Mouse (Mus musculus): ENCODE results near the gene Zfp710. TPM values are rescaled to one million over a fixed set of nuclear protein-coding genes. Genes with fewer than 3 reads are reported as not detected.
A peak's percentile ranks its signal among the peaks of the same experiment; 100 is the strongest.
"Not testable (repeated sequence)": the region's sequence is repeated elsewhere in the genome, so short reads cannot be mapped to it uniquely, and the experiment has no call there.

Gene Zfp710
- 5.4 and 5.6 TPM in 2 replicates for total RNA-seq (2014; rRNA removed)
- 9.7 and 12.7 TPM in 2 replicates for polyA plus RNA-seq (2012; rRNA removed)

GRCm38 (mm10) chr7:80024521-80025390 is at the start of gene Zfp710:
TSS of gene Zfp710 (plus strand) at chr7:80024814.
- peak; percentile 82 for TF ChIP-seq POLR2A (IDR thresholded peaks at IDR 0.05; ENCODE audit: extremely low read depth, insufficient read depth, low read length)
- TF ChIP-seq CTCF (IDR thresholded peaks at IDR 0.05; ENCODE audit: low read depth, low read length): peak; percentile 20; the same call in 1 of the 2 replicates
- Histone ChIP-seq H3K9ac (ENCODE audit: low read depth, low read length) (peak within 1 kb of the TSS; percentile 98), H3K79me2 (ENCODE audit: control insufficient read depth, insufficient read depth, low read length) (peaks cover 11% of the 10 kb centered on the region; the same call in 1 of the 2 replicates), H3K4me3 (ENCODE audit: insufficient read depth, low read depth, low read length) (peak within 1 kb of the TSS; percentile 62), H3K36me3 (ENCODE audit: control insufficient read depth, insufficient read depth, low read length) (no peaks in the 10 kb centered on the region), H3K4me1 (ENCODE audit: control insufficient read depth, insufficient read depth, low read length) (peaks cover 13% of the 10 kb centered on the region), H3K27ac (replicated peaks; ENCODE audit: insufficient read depth, low read depth, low read length) (peak within 1 kb of the TSS; percentile 93), H3K27me3 (ENCODE audit: control insufficient read depth, insufficient read depth, low read length) (no peaks in the 10 kb centered on the region)
- DNase-seq (ENCODE audit: extremely low read depth, low read depth, low spot score): peak; percentile 77
- WGBS: 3% methylated on average over 42 of the region's 42 CpGs

- Histone ChIP-seq H3K36me3 (ENCODE audit: control insufficient read depth, insufficient read depth, low read length) (no peaks in the 10 kb centered on the region), H3K79me2 (ENCODE audit: control insufficient read depth, insufficient read depth, low read length) (no peaks in the 10 kb centered on the region), H3K4me1 (ENCODE audit: control insufficient read depth, insufficient read depth, low read length) (no peaks in the 10 kb centered on the region), H3K27ac (replicated peaks; ENCODE audit: insufficient read depth, low read depth, low read length) (no peak overlapping the region), H3K9ac (ENCODE audit: low read depth, low read length) (no peak overlapping the region), H3K4me3 (ENCODE audit: insufficient read depth, low read depth, low read length) (no peak overlapping the region), H3K27me3 (ENCODE audit: control insufficient read depth, insufficient read depth, low read length) (no peaks in the 10 kb centered on the region)
- no peak for DNase-seq (ENCODE audit: extremely low read depth, low read depth, low spot score)
- WGBS: 83% methylated on average over 2 of the region's 2 CpGs
- TF ChIP-seq CTCF (IDR thresholded peaks at IDR 0.05; ENCODE audit: low read depth, low read length) (no peak), POLR2A (IDR thresholded peaks at IDR 0.05; ENCODE audit: extremely low read depth, insufficient read depth, low read length) (no peak)
These were observed 49.3 kb upstream of the Zfp710 start for GRCm38 (mm10) chr7:79975316-79975715.

- Histone ChIP-seq H3K4me1 (ENCODE audit: control insufficient read depth, insufficient read depth, low read length) (peaks cover 11% of the 10 kb centered on the region), H3K9ac (ENCODE audit: low read depth, low read length) (no peak overlapping the region), H3K27me3 (ENCODE audit: control insufficient read depth, insufficient read depth, low read length) (no peaks in the 10 kb centered on the region), H3K4me3 (ENCODE audit: insufficient read depth, low read depth, low read length) (no peak overlapping the region), H3K36me3 (ENCODE audit: control insufficient read depth, insufficient read depth, low read length) (no peaks in the 10 kb centered on the region), H3K27ac (replicated peaks; ENCODE audit: insufficient read depth, low read depth, low read length) (no peak overlapping the region), H3K79me2 (ENCODE audit: control insufficient read depth, insufficient read depth, low read length) (no peaks in the 10 kb centered on the region)
- WGBS: 94% methylated on average over 7 of the region's 7 CpGs
- TF ChIP-seq POLR2A (IDR thresholded peaks at IDR 0.05; ENCODE audit: extremely low read depth, insufficient read depth, low read length) (no peak), CTCF (IDR thresholded peaks at IDR 0.05; ENCODE audit: low read depth, low read length) (no peak)
- DNase-seq (ENCODE audit: extremely low read depth, low read depth, low spot score): no peak
These were observed 37.9 kb upstream of the Zfp710 start for GRCm38 (mm10) chr7:79986717-79987116.

- Histone ChIP-seq H3K4me1 (ENCODE audit: control insufficient read depth, insufficient read depth, low read length) (peaks cover 11% of the 10 kb centered on the region), H3K27me3 (ENCODE audit: control insufficient read depth, insufficient read depth, low read length) (no peaks in the 10 kb centered on the region), H3K79me2 (ENCODE audit: control insufficient read depth, insufficient read depth, low read length) (no peaks in the 10 kb centered on the region), H3K4me3 (ENCODE audit: insufficient read depth, low read depth, low read length) (no peak overlapping the region), H3K27ac (replicated peaks; ENCODE audit: insufficient read depth, low read depth, low read length) (no peak overlapping the region), H3K36me3 (ENCODE audit: control insufficient read depth, insufficient read depth, low read length) (no peaks in the 10 kb centered on the region), H3K9ac (ENCODE audit: low read depth, low read length) (no peak overlapping the region)
- 49% methylated on average over 3 of the region's 3 CpGs for WGBS
- TF ChIP-seq POLR2A (IDR thresholded peaks at IDR 0.05; ENCODE audit: extremely low read depth, insufficient read depth, low read length) (no peak), CTCF (IDR thresholded peaks at IDR 0.05; ENCODE audit: low read depth, low read length) (no peak)
- DNase-seq (ENCODE audit: extremely low read depth, low read depth, low spot score): peak; percentile 18
These were observed 36.9 kb upstream of the Zfp710 start for GRCm38 (mm10) chr7:79987745-79988144.

- WGBS: 96% methylated on average over 1 of the region's 1 CpGs
- H3K9ac ChIP-seq (ENCODE audit: low read depth, low read length); H3K27me3 ChIP-seq (ENCODE audit: control insufficient read depth, insufficient read depth, low read length); H3K27ac ChIP-seq (replicated peaks; ENCODE audit: insufficient read depth, low read depth, low read length); H3K4me3 ChIP-seq (ENCODE audit: insufficient read depth, low read depth, low read length); H3K79me2 ChIP-seq (ENCODE audit: control insufficient read depth, insufficient read depth, low read length); DNase-seq (ENCODE audit: extremely low read depth, low read depth, low spot score); H3K36me3 ChIP-seq (ENCODE audit: control insufficient read depth, insufficient read depth, low read length): not testable (repeated sequence)
- H3K4me1 ChIP-seq (ENCODE audit: control insufficient read depth, insufficient read depth, low read length): peaks cover 11% of the 10 kb centered on the region
These were observed 36.1 kb upstream of the Zfp710 start for GRCm38 (mm10) chr7:79988466-79988865.

- Histone ChIP-seq H3K79me2 (ENCODE audit: control insufficient read depth, insufficient read depth, low read length) (no peaks in the 10 kb centered on the region), H3K9ac (ENCODE audit: low read depth, low read length) (no peak overlapping the region), H3K4me1 (ENCODE audit: control insufficient read depth, insufficient read depth, low read length) (no peaks in the 10 kb centered on the region), H3K4me3 (ENCODE audit: insufficient read depth, low read depth, low read length) (no peak overlapping the region), H3K27ac (replicated peaks; ENCODE audit: insufficient read depth, low read depth, low read length) (no peak overlapping the region), H3K36me3 (ENCODE audit: control insufficient read depth, insufficient read depth, low read length) (no peaks in the 10 kb centered on the region), H3K27me3 (ENCODE audit: control insufficient read depth, insufficient read depth, low read length) (no peaks in the 10 kb centered on the region)
- 51% methylated on average over 8 of the region's 8 CpGs for WGBS
- DNase-seq (ENCODE audit: extremely low read depth, low read depth, low spot score): peak; percentile 14
- TF ChIP-seq POLR2A (IDR thresholded peaks at IDR 0.05; ENCODE audit: extremely low read depth, insufficient read depth, low read length): no peak
- TF ChIP-seq CTCF (IDR thresholded peaks at IDR 0.05; ENCODE audit: low read depth, low read length): peak; percentile 78
These were observed 30.1 kb upstream of the Zfp710 start for GRCm38 (mm10) chr7:79994476-79994875.
